19 mouse cellular contexts compared by ENCODE assay signal in genomic region chr14:23458560-23458959, GRCm38 (mm10).
DNase-seq lines count a peak whose midpoint lies in the region; ATAC-seq and TF ChIP-seq lines count a peak whose summit lies in the region.
"Had no signal": no experiment of that assay in that cellular context is flagged by ENCODE, and none has a peak within 500 bp of the region (broad histone marks: within the 10 kb centered on the region; RNA-seq: fewer than 3 reads in every experiment).

No protein-coding gene starts in this region.

- H3K27ac ChIP-seq in CH12.LX (ENCODE audit: insufficient read depth, low read depth) = no peak overlapping the region
- H3K27ac ChIP-seq in liver, embryonic 11.5 days (ENCODE audit: low read depth, low read length) = no peak overlapping the region
- no peak overlapping the region for H3K27ac ChIP-seq in heart, embryonic 12.5 days (ENCODE audit: poor library complexity, severe bottlenecking)
- H3K27ac ChIP-seq: embryonic facial prominence, embryonic 13.5 days; forebrain, embryonic 13.5 days; hindbrain, embryonic 10.5 days; hindbrain, embryonic 14.5 days; intestine, embryonic 15.5 days had no signal

- dilution Hi-C loops in CH12.LX (cut with MboI; ENCODE audit: extremely low pct_ligation_motif_present, extremely low pct_unique_long_range_greater_than_20kb, low sequenced_read_pairs) = no loop called here

- H3K4me3 ChIP-seq in CH12.LX (replicated peaks in 1 of 3; ENCODE audit: low read depth in 2 of 3, low read length in 2 of 3, poor library complexity in 1 of 3) = no peak overlapping the region
- no peak overlapping the region for H3K4me3 ChIP-seq in liver, embryonic 11.5 days (ENCODE audit: low read depth, low read length)
- H3K4me3 ChIP-seq in heart, embryonic 12.5 days = no peak overlapping the region
- H3K4me3 ChIP-seq: embryonic facial prominence, embryonic 13.5 days; forebrain, embryonic 13.5 days; hindbrain, embryonic 10.5 days; intestine, embryonic 15.5 days had no signal

- TF ChIP-seq POLR2A in CH12.LX (IDR thresholded peaks at IDR 0.05; ENCODE audit: low read depth, low read length) = no peak

- H3K36me3 ChIP-seq in CH12.LX (replicated peaks in 1 of 2; ENCODE audit: control insufficient read depth in 1 of 2, insufficient read depth in 1 of 2, low read length in 1 of 2) = no peaks in the 10 kb centered on the region
- no peaks in the 10 kb centered on the region for H3K36me3 ChIP-seq in liver, embryonic 11.5 days (ENCODE audit: control insufficient read depth, insufficient read depth, low read length)
- H3K36me3 ChIP-seq in heart, embryonic 12.5 days = no peaks in the 10 kb centered on the region
- H3K36me3 ChIP-seq: embryonic facial prominence, embryonic 13.5 days; hindbrain, embryonic 10.5 days; intestine, embryonic 15.5 days had no signal

- in situ Hi-C loops in CH12.LX (cut with MboI; ENCODE audit: low pct_ligation_motif_present, low pct_unique_long_range_greater_than_20kb, low sequenced_read_pairs) = no loop called here

- no peaks in the 10 kb centered on the region for H3K79me2 ChIP-seq in CH12.LX (replicated peaks; ENCODE audit: control insufficient read depth, extremely low read depth, insufficient read depth, poor library complexity, severe bottlenecking)

- H3K27me3 ChIP-seq in CH12.LX (replicated peaks) = no peaks in the 10 kb centered on the region
- no peaks in the 10 kb centered on the region for H3K27me3 ChIP-seq in liver, embryonic 11.5 days (replicated peaks; ENCODE audit: control insufficient read depth, insufficient read depth, low read length)
- no peaks in the 10 kb centered on the region for H3K27me3 ChIP-seq in heart, embryonic 12.5 days (replicated peaks)
- H3K27me3 ChIP-seq: intestine, embryonic 15.5 days had no signal

- DNase-seq in CH12.LX (ENCODE audit: extremely low read depth) = peak; percentile 52
- peak; percentile 49 for DNase-seq in thymus, postnatal 0 days (ENCODE audit: low spot score)
- DNase-seq in liver, embryonic 11.5 days (ENCODE audit: low spot score) = no peak
- no peak for DNase-seq in heart, postnatal 4 days
- DNase-seq: adrenal gland, postnatal 10 days; cerebellum, adult 11 months; cerebellum, adult 8-10 months; cerebellum, postnatal 36 days; forebrain, postnatal 0 days; gastrocnemius, postnatal 25 days; heart, postnatal 10 days had no signal

- no peak for TF ChIP-seq RAD21 in CH12.LX (IDR thresholded peaks at IDR 0.05; ENCODE audit: low read depth, low read length)

- ATAC-seq in activated CD4-positive, CD25-positive, alpha-beta regulatory T cell, adult 4 months = peak; percentile 19
- no peak for ATAC-seq in liver, embryonic 11.5 days (replicated peaks; ENCODE audit: low FRiP score)
- ATAC-seq in heart, embryonic 12.5 days (ENCODE audit: insufficient number of reproducible peaks, low FRiP score) = no peak
- ATAC-seq in megakaryocyte-erythroid progenitor cell, adult 5-6 weeks (replicated peaks; ENCODE audit: low FRiP score, low TSS enrichment, poor library complexity, severe bottlenecking) = no peak
- ATAC-seq: forebrain, embryonic 13.5 days; forebrain, postnatal 0 days; intestine, embryonic 15.5 days had no signal

- H3K9ac ChIP-seq in CH12.LX (ENCODE audit: insufficient read depth, low read depth) = no peak overlapping the region
- H3K9ac ChIP-seq in liver, embryonic 11.5 days (ENCODE audit: low read depth, low read length) = no peak overlapping the region
- no peak overlapping the region for H3K9ac ChIP-seq in heart, embryonic 12.5 days
- H3K9ac ChIP-seq: embryonic facial prominence, embryonic 13.5 days; forebrain, embryonic 13.5 days; forebrain, postnatal 0 days; hindbrain, embryonic 14.5 days; intestine, embryonic 15.5 days had no signal

- peak; percentile 32; the same call in 1 of the 2 replicates for TF ChIP-seq EP300 in CH12.LX (IDR thresholded peaks at IDR 0.05; ENCODE audit: low read length)

- no peak overlapping the region for H3K4me2 ChIP-seq in CH12.LX (ENCODE audit: insufficient read depth, low read depth, poor library complexity, severe bottlenecking)
- no peak overlapping the region for H3K4me2 ChIP-seq in liver, embryonic 11.5 days
- H3K4me2 ChIP-seq in heart, embryonic 12.5 days = no peak overlapping the region
- H3K4me2 ChIP-seq: embryonic facial prominence, embryonic 13.5 days; forebrain, embryonic 13.5 days; hindbrain, embryonic 14.5 days; intestine, embryonic 15.5 days had no signal

- TF ChIP-seq CTCF in CH12.LX (conservative IDR thresholded peaks at IDR 0.05 in 1 of 2, IDR thresholded peaks at IDR 0.05 in 1 of 2; ENCODE audit: low read depth in 2 of 2, low read length in 2 of 2) = no peak

- WGBS in liver, embryonic 11.5 days = 51% methylated on average over 4 of the region's 4 CpGs
- WGBS in heart, embryonic 12.5 days = 67% methylated on average over 4 of the region's 4 CpGs

- H3K9me3 ChIP-seq in CH12.LX (replicated peaks; ENCODE audit: low read length) = no peaks in the 10 kb centered on the region
- H3K9me3 ChIP-seq in liver, embryonic 11.5 days (ENCODE audit: control insufficient read depth, low read length) = no peaks in the 10 kb centered on the region
- H3K9me3 ChIP-seq in heart, embryonic 12.5 days (replicated peaks) = no peaks in the 10 kb centered on the region
- H3K9me3 ChIP-seq: embryonic facial prominence, embryonic 13.5 days; forebrain, embryonic 13.5 days; hindbrain, embryonic 10.5 days; intestine, embryonic 15.5 days had no signal

- H3K4me1 ChIP-seq in CH12.LX (ENCODE audit: control insufficient read depth in 1 of 2, insufficient read depth in 2 of 2) = peaks cover 0 to 25% of the 10 kb centered on the region in 2 experiments; a peak in 2 of 4 replicates
- H3K4me1 ChIP-seq in liver, embryonic 11.5 days (replicated peaks; ENCODE audit: control insufficient read depth, insufficient read depth, low read length) = no peaks in the 10 kb centered on the region
- H3K4me1 ChIP-seq in heart, embryonic 12.5 days (replicated peaks) = no peaks in the 10 kb centered on the region
- H3K4me1 ChIP-seq: hindbrain, embryonic 10.5 days; intestine, embryonic 15.5 days had no signal

TF ChIP-seq in CH12.LX, 34 proteins besides CTCF, POLR2A, EP300 and RAD21:
- TF ChIP-seq ZNF384 (IDR thresholded peaks at IDR 0.05; ENCODE audit: low read depth, low read length) (no peak), PAX5 (IDR thresholded peaks at IDR 0.05; ENCODE audit: low read length) (no peak), USF2 (conservative IDR thresholded peaks at IDR 0.05; ENCODE audit: low read depth, low read length) (no peak), GABPA (IDR thresholded peaks at IDR 0.05; ENCODE audit: insufficient replicate concordance, low read depth, low read length) (no peak), TBP (conservative IDR thresholded peaks at IDR 0.05; ENCODE audit: low read depth, low read length) (peak; percentile 90), HCFC1 (IDR thresholded peaks at IDR 0.05; ENCODE audit: low read depth, low read length) (no peak), USF1 (IDR thresholded peaks at IDR 0.05; ENCODE audit: low read depth, low read length) (no peak), TCF12 (IDR thresholded peaks at IDR 0.05; ENCODE audit: low read depth, low read length) (no peak; the same call in 1 of the 2 replicates), JUND (conservative IDR thresholded peaks at IDR 0.05; ENCODE audit: low read depth, low read length) (no peak), MEF2A (IDR thresholded peaks at IDR 0.05; ENCODE audit: borderline replicate concordance, low read depth, low read length) (no peak), NELFE (IDR thresholded peaks at IDR 0.05; ENCODE audit: low read depth, low read length) (no peak), NRF1 (IDR thresholded peaks at IDR 0.05; ENCODE audit: low read depth, low read length) (no peak), BHLHE40 (IDR thresholded peaks at IDR 0.05; ENCODE audit: low read depth, low read length) (peak; percentile 35; the same call in 1 of the 2 replicates), ELF1 (IDR thresholded peaks at IDR 0.05; ENCODE audit: low read depth, low read length) (no peak), UBTF (IDR thresholded peaks at IDR 0.05; ENCODE audit: low read depth, low read length) (peak; percentile 80; the same call in 1 of the 2 replicates), ETS1 (conservative IDR thresholded peaks at IDR 0.05; ENCODE audit: low read depth, low read length) (no peak), ZMIZ1 (IDR thresholded peaks at IDR 0.05; ENCODE audit: low read depth, low read length) (no peak), MXI1 (IDR thresholded peaks at IDR 0.05; ENCODE audit: low read depth, low read length) (no peak), MAFK (IDR thresholded peaks at IDR 0.05; ENCODE audit: insufficient replicate concordance, low read length) (no peak)

Comparison
In these comparisons a context has a peak if more than half of its experiments do, and no peak if none do; other contexts are left out.
1. DNase-seq: peak in CH12.LX (single experiment) and thymus, postnatal 0 days (single experiment); none in liver, embryonic 11.5 days (single experiment) and heart, postnatal 4 days (single experiment).